Mouse (Mus musculus) kidney, adult 9 months (tissue): Measurements from ENCODE around the gene Sds.
A peak's percentile ranks its signal among the peaks of the same experiment; 100 is the strongest.

ENCODE experiments used
- DNase-seq: peaks from one replicate; pipeline ENCODE4 v3.0.0; 2022

Sds gene

GRCm38 (mm10) chr5:120517552-120517951, 41.2 kb downstream of the Sds start:
- DNase-seq: peak; percentile 55

- DNase-seq: peak; percentile 55
These were observed 46.3 kb downstream of the Sds start for GRCm38 (mm10) chr5:120522649-120523048.

GRCm38 (mm10) chr5:120524736-120525135, 48.4 kb downstream of the Sds start:
- no peak for DNase-seq

- DNase-seq: no peak
These were observed 49.4 kb downstream of the Sds start for GRCm38 (mm10) chr5:120525737-120526136.

GRCm38 (mm10) chr5:120526311-120526710, 50.0 kb downstream of the Sds start:
- no peak for DNase-seq

GRCm38 (mm10) chr5:120527296-120527964, 51.1 kb downstream of the Sds start:
- no peak for DNase-seq

- no peak for DNase-seq
These were observed 55.3 kb downstream of the Sds start for GRCm38 (mm10) chr5:120531631-120532030.
